Mouse (Mus musculus): ENCODE data around the gene Glp2r. TPM values are rescaled to one million over a fixed set of nuclear protein-coding genes. Genes with fewer than 3 reads are reported as not detected.

Glp2r gene
- polyA plus RNA-seq, 1 experiment from 2014 or later: 0.05 TPM

- no peaks in the 10 kb centered on the region for H3K36me3 ChIP-seq (ENCODE audit: control insufficient read depth, insufficient read depth)
- no peaks in the 10 kb centered on the region for H3K9me3 ChIP-seq (ENCODE audit: control insufficient read depth, low read length)
- no peak overlapping the region for H3K27ac ChIP-seq (ENCODE audit: low read length)
- H3K27me3 ChIP-seq (replicated peaks; ENCODE audit: control insufficient read depth, insufficient read depth, low read length): no peaks in the 10 kb centered on the region
- H3K4me1 ChIP-seq (replicated peaks; ENCODE audit: control insufficient read depth, insufficient read depth, low read length): no peaks in the 10 kb centered on the region
- H3K9ac ChIP-seq (replicated peaks; ENCODE audit: low read depth, low read length): no peak overlapping the region
- no peak for ATAC-seq
- H3K4me2 ChIP-seq (ENCODE audit: low read length): no peak overlapping the region
- WGBS: 94% methylated on average over 4 of the region's 4 CpGs
- H3K4me3 ChIP-seq (replicated peaks; ENCODE audit: low read length): no peak overlapping the region
Measured at GRCm38 (mm10) chr11:67715382-67715781, 55.6 kb downstream of the Glp2r start.

- ATAC-seq: no peak
- 69% methylated on average over 4 of the region's 4 CpGs for WGBS
Measured at GRCm38 (mm10) chr11:67712976-67713375, 58.0 kb downstream of the Glp2r start.

GRCm38 (mm10) chr11:67694703-67695376 is 76.1 kb downstream of the Glp2r start, which contains the start of gene Rcvrn:
Rcvrn (plus strand) TSS chr11:67695326.
- no peak within 1 kb of the TSS for H3K4me3 ChIP-seq (replicated peaks; ENCODE audit: low read length)
- H3K9me3 ChIP-seq (ENCODE audit: control insufficient read depth, low read length): no peaks in the 10 kb centered on the region
- H3K27ac ChIP-seq (ENCODE audit: low read length): no peak within 1 kb of the TSS
- no peak within 1 kb of the TSS for H3K4me2 ChIP-seq (ENCODE audit: low read length)
- H3K4me1 ChIP-seq (replicated peaks; ENCODE audit: control insufficient read depth, insufficient read depth, low read length): no peaks in the 10 kb centered on the region
- ATAC-seq: no peak
- 71% methylated on average over 7 of the region's 7 CpGs for WGBS
- H3K36me3 ChIP-seq (ENCODE audit: control insufficient read depth, insufficient read depth): no peaks in the 10 kb centered on the region
- no peaks in the 10 kb centered on the region for H3K27me3 ChIP-seq (replicated peaks; ENCODE audit: control insufficient read depth, insufficient read depth, low read length)
- H3K9ac ChIP-seq (replicated peaks; ENCODE audit: low read depth, low read length): no peak within 1 kb of the TSS

More at GRCm38 (mm10) chr11:67712976-67713375, 58.0 kb downstream of the Glp2r start:
- Histone ChIP-seq H3K9me3 (ENCODE audit: control insufficient read depth, low read length) (no peaks in the 10 kb centered on the region), H3K9ac (replicated peaks; ENCODE audit: low read depth, low read length) (no peak overlapping the region), H3K4me3 (replicated peaks; ENCODE audit: low read length) (no peak overlapping the region), H3K27me3 (replicated peaks; ENCODE audit: control insufficient read depth, insufficient read depth, low read length) (no peaks in the 10 kb centered on the region), H3K27ac (ENCODE audit: low read length) (no peak overlapping the region), H3K4me1 (replicated peaks; ENCODE audit: control insufficient read depth, insufficient read depth, low read length) (no peaks in the 10 kb centered on the region), H3K4me2 (ENCODE audit: low read length) (no peak overlapping the region), H3K36me3 (ENCODE audit: control insufficient read depth, insufficient read depth) (no peaks in the 10 kb centered on the region)

- no peaks in the 10 kb centered on the region for H3K36me3 ChIP-seq (ENCODE audit: control insufficient read depth, insufficient read depth)
- H3K4me3 ChIP-seq (replicated peaks; ENCODE audit: low read length): no peak overlapping the region
- H3K4me1 ChIP-seq (replicated peaks; ENCODE audit: control insufficient read depth, insufficient read depth, low read length): 0 out of 2 replicates have a peak, but pooled peaks cover 7% of the 10 kb centered on the region
- WGBS: 47% methylated on average over 2 of the region's 2 CpGs
- no peaks in the 10 kb centered on the region for H3K9me3 ChIP-seq (ENCODE audit: control insufficient read depth, low read length)
- 0 out of 2 replicates have a peak, but pooled peaks have one; percentile 54 for ATAC-seq
- no peak overlapping the region for H3K9ac ChIP-seq (replicated peaks; ENCODE audit: low read depth, low read length)
- H3K27ac ChIP-seq (ENCODE audit: low read length): 0 out of 2 replicates have a peak overlapping the region, but pooled peaks have one; percentile 35
- H3K27me3 ChIP-seq (replicated peaks; ENCODE audit: control insufficient read depth, insufficient read depth, low read length): no peaks in the 10 kb centered on the region
- no peak overlapping the region for H3K4me2 ChIP-seq (ENCODE audit: low read length)
Measured at GRCm38 (mm10) chr11:67686109-67686508, 84.8 kb downstream of the Glp2r start.

- no peak overlapping the region for H3K4me2 ChIP-seq (ENCODE audit: low read length)
- H3K4me1 ChIP-seq (replicated peaks; ENCODE audit: control insufficient read depth, insufficient read depth, low read length): 0 out of 2 replicates have a peak, but pooled peaks cover 7% of the 10 kb centered on the region
- 76% methylated on average over 3 of the region's 3 CpGs for WGBS
- no peak overlapping the region for H3K4me3 ChIP-seq (replicated peaks; ENCODE audit: low read length)
- no peak overlapping the region for H3K27ac ChIP-seq (ENCODE audit: low read length)
- H3K9me3 ChIP-seq (ENCODE audit: control insufficient read depth, low read length): no peaks in the 10 kb centered on the region
- no peak overlapping the region for H3K9ac ChIP-seq (replicated peaks; ENCODE audit: low read depth, low read length)
- no peak for ATAC-seq
- no peaks in the 10 kb centered on the region for H3K36me3 ChIP-seq (ENCODE audit: control insufficient read depth, insufficient read depth)
- H3K27me3 ChIP-seq (replicated peaks; ENCODE audit: control insufficient read depth, insufficient read depth, low read length): no peaks in the 10 kb centered on the region
Measured at GRCm38 (mm10) chr11:67681871-67682270, 89.1 kb downstream of the Glp2r start.

- WGBS: 79% methylated on average over 2 of the region's 2 CpGs
- Histone ChIP-seq H3K4me2 (ENCODE audit: low read length) (no peak overlapping the region), H3K27ac (ENCODE audit: low read length) (no peak overlapping the region), H3K9ac (replicated peaks; ENCODE audit: low read depth, low read length) (no peak overlapping the region), H3K4me3 (replicated peaks; ENCODE audit: low read length) (no peak overlapping the region), H3K4me1 (replicated peaks; ENCODE audit: control insufficient read depth, insufficient read depth, low read length) (no peaks in the 10 kb centered on the region), H3K27me3 (replicated peaks; ENCODE audit: control insufficient read depth, insufficient read depth, low read length) (no peaks in the 10 kb centered on the region), H3K36me3 (ENCODE audit: control insufficient read depth, insufficient read depth) (no peaks in the 10 kb centered on the region), H3K9me3 (ENCODE audit: control insufficient read depth, low read length) (no peaks in the 10 kb centered on the region)
- no peak for ATAC-seq
Measured at GRCm38 (mm10) chr11:67679930-67680329, 91.0 kb downstream of the Glp2r start.

- no peaks in the 10 kb centered on the region for H3K36me3 ChIP-seq (ENCODE audit: control insufficient read depth, insufficient read depth)
- ATAC-seq: no peak
- no peak overlapping the region for H3K4me2 ChIP-seq (ENCODE audit: low read length)
- H3K27me3 ChIP-seq (replicated peaks; ENCODE audit: control insufficient read depth, insufficient read depth, low read length): no peaks in the 10 kb centered on the region
- no peaks in the 10 kb centered on the region for H3K4me1 ChIP-seq (replicated peaks; ENCODE audit: control insufficient read depth, insufficient read depth, low read length)
- H3K27ac ChIP-seq (ENCODE audit: low read length): no peak overlapping the region
- H3K4me3 ChIP-seq (replicated peaks; ENCODE audit: low read length): no peak overlapping the region
- WGBS: 75% methylated on average over 5 of the region's 5 CpGs
- H3K9ac ChIP-seq (replicated peaks; ENCODE audit: low read depth, low read length): no peak overlapping the region
- no peaks in the 10 kb centered on the region for H3K9me3 ChIP-seq (ENCODE audit: control insufficient read depth, low read length)
Measured at GRCm38 (mm10) chr11:67679300-67679699, 91.7 kb downstream of the Glp2r start.

- Histone ChIP-seq H3K4me1 (replicated peaks; ENCODE audit: control insufficient read depth, insufficient read depth, low read length) (no peaks in the 10 kb centered on the region), H3K9me3 (ENCODE audit: control insufficient read depth, low read length) (no peaks in the 10 kb centered on the region), H3K36me3 (ENCODE audit: control insufficient read depth, insufficient read depth) (no peaks in the 10 kb centered on the region), H3K27me3 (replicated peaks; ENCODE audit: control insufficient read depth, insufficient read depth, low read length) (no peaks in the 10 kb centered on the region), H3K27ac (ENCODE audit: low read length) (no peak overlapping the region), H3K4me3 (replicated peaks; ENCODE audit: low read length) (no peak overlapping the region), H3K9ac (replicated peaks; ENCODE audit: low read depth, low read length) (no peak overlapping the region), H3K4me2 (ENCODE audit: low read length) (no peak overlapping the region)
- peak; percentile 85 for ATAC-seq
- 63% methylated on average over 12 of the region's 12 CpGs for WGBS
Measured at GRCm38 (mm10) chr11:67675562-67676540, 95.1 kb downstream of the Glp2r start.

- Histone ChIP-seq H3K4me3 (replicated peaks; ENCODE audit: low read length) (no peak overlapping the region), H3K9me3 (ENCODE audit: control insufficient read depth, low read length) (no peaks in the 10 kb centered on the region), H3K9ac (replicated peaks; ENCODE audit: low read depth, low read length) (no peak overlapping the region), H3K27ac (ENCODE audit: low read length) (no peak overlapping the region), H3K4me2 (ENCODE audit: low read length) (no peak overlapping the region), H3K4me1 (replicated peaks; ENCODE audit: control insufficient read depth, insufficient read depth, low read length) (peaks cover 13% of the 10 kb centered on the region), H3K36me3 (ENCODE audit: control insufficient read depth, insufficient read depth) (no peaks in the 10 kb centered on the region), H3K27me3 (replicated peaks; ENCODE audit: control insufficient read depth, insufficient read depth, low read length) (no peaks in the 10 kb centered on the region)
- WGBS: 80% methylated on average over 5 of the region's 5 CpGs
- no peak for ATAC-seq
Measured at GRCm38 (mm10) chr11:67672140-67672539, 98.8 kb downstream of the Glp2r start.
